Comparison of ENCODE assay signal across 8 mouse cellular contexts in the genomic region with DNA sequence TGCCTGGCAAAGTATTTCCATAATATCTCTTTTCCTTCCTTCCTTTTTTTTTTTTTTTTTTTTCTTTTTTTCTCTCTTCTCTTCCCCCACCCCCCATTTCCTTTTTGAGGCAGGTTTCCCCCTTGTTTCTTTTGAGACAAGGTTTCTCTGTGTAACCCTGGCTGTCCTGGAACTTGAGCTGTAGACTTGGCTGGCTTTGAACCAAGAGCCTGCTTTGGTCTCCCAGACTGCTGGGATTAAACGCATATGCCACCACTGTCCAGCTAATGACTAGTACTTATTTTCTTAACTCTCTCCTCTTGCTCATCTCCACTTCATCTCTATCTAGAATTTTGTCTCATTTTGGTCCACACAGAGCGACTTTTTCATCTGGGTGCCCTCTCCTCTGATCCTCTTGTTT. TPM values are rescaled to one million over a fixed set of nuclear protein-coding genes. Genes with fewer than 3 reads are reported as not detected.
DNase-seq lines count a peak whose midpoint lies in the region; ATAC-seq and TF ChIP-seq lines count a peak whose summit lies in the region.

No protein-coding gene starts in this region.

- no peak for DNase-seq in kidney, postnatal 0 days (ENCODE audit: low spot score)
- no peak for DNase-seq in kidney, postnatal 10 days
- DNase-seq in cerebellum, postnatal 10 days = no peak
- DNase-seq in gastrocnemius, postnatal 25 days = no peak
- no peak for DNase-seq in cerebellum, postnatal 36 days

- peak overlapping the region; percentile 80 for H3K4me2 ChIP-seq in kidney, postnatal 0 days (ENCODE audit: low read length)
- peak overlapping the region; percentile 71 for H3K4me2 ChIP-seq in hindbrain, embryonic 16.5 days (ENCODE audit: low read length)
- H3K4me2 ChIP-seq in midbrain, embryonic 16.5 days (ENCODE audit: low read length) = peak overlapping the region; percentile 57

- H3K9ac ChIP-seq in kidney, postnatal 0 days (ENCODE audit: low read depth, low read length) = peak overlapping the region; percentile 99
- H3K9ac ChIP-seq in hindbrain, embryonic 16.5 days (ENCODE audit: low read depth, low read length) = peak overlapping the region; percentile 97
- H3K9ac ChIP-seq in midbrain, embryonic 16.5 days (ENCODE audit: low read depth, low read length) = peak overlapping the region; percentile 98

- H3K27me3 ChIP-seq in kidney, postnatal 0 days (ENCODE audit: insufficient read depth, low read length) = no peaks in the 10 kb centered on the region
- no peaks in the 10 kb centered on the region for H3K27me3 ChIP-seq in hindbrain, embryonic 16.5 days (replicated peaks; ENCODE audit: control insufficient read depth, insufficient read depth, low read length)
- H3K27me3 ChIP-seq in midbrain, embryonic 16.5 days (ENCODE audit: control insufficient read depth, insufficient read depth, low read depth, low read length) = no peaks in the 10 kb centered on the region

- no peak for TF ChIP-seq CTCF in kidney, postnatal 0 days (IDR thresholded peaks at IDR 0.05; ENCODE audit: low read depth)

- WGBS in kidney, postnatal 0 days = 51% methylated on average over 2 of the region's 2 CpGs
- WGBS in hindbrain, embryonic 16.5 days = 74% methylated on average over 2 of the region's 2 CpGs
- 74% methylated on average over 2 of the region's 2 CpGs for WGBS in midbrain, embryonic 16.5 days

- peak overlapping the region; percentile 96 for H3K4me3 ChIP-seq in kidney, postnatal 0 days (replicated peaks; ENCODE audit: low read depth, low read length)
- peak overlapping the region; percentile 86 for H3K4me3 ChIP-seq in brown adipose tissue, adult 24 weeks (ENCODE audit: insufficient read depth, low read depth, low read length)
- peak overlapping the region; percentile 89 for H3K4me3 ChIP-seq in hindbrain, embryonic 16.5 days (ENCODE audit: low read length)
- H3K4me3 ChIP-seq in midbrain, embryonic 16.5 days (ENCODE audit: low read depth, low read length) = peak overlapping the region; percentile 92

- H3K9me3 ChIP-seq in kidney, postnatal 0 days (replicated peaks; ENCODE audit: low read length) = no peaks in the 10 kb centered on the region
- H3K9me3 ChIP-seq in hindbrain, embryonic 16.5 days (ENCODE audit: control insufficient read depth, low read length) = no peaks in the 10 kb centered on the region
- no peaks in the 10 kb centered on the region for H3K9me3 ChIP-seq in midbrain, embryonic 16.5 days (replicated peaks; ENCODE audit: control insufficient read depth, low read length, poor library complexity, severe bottlenecking)

- no peak overlapping the region for H3K27ac ChIP-seq in kidney, postnatal 0 days
- H3K27ac ChIP-seq in brown adipose tissue, adult 24 weeks (replicated peaks; ENCODE audit: low read depth, low read length) = no peak overlapping the region
- no peak overlapping the region for H3K27ac ChIP-seq in hindbrain, embryonic 16.5 days (ENCODE audit: low read depth, low read length)
- H3K27ac ChIP-seq in midbrain, embryonic 16.5 days (ENCODE audit: low read length) = no peak overlapping the region

- ATAC-seq in kidney, postnatal 0 days (replicated peaks; ENCODE audit: low FRiP score, low read depth) = no peak
- no peak for ATAC-seq in hindbrain, embryonic 16.5 days
- ATAC-seq in midbrain, embryonic 16.5 days = no peak

- H3K4me1 ChIP-seq in kidney, postnatal 0 days (replicated peaks; ENCODE audit: insufficient read depth, low read length) = peaks cover 9% of the 10 kb centered on the region; the same call in 1 of the 2 replicates
- 0 out of 2 replicates have a peak, but pooled peaks cover 2% of the 10 kb centered on the region for H3K4me1 ChIP-seq in brown adipose tissue, adult 24 weeks (ENCODE audit: control insufficient read depth, insufficient read depth, insufficient read length, low read length)
- peaks cover 22% of the 10 kb centered on the region for H3K4me1 ChIP-seq in hindbrain, embryonic 16.5 days (ENCODE audit: control insufficient read depth, insufficient read depth, low read depth, low read length)
- peaks cover 28% of the 10 kb centered on the region for H3K4me1 ChIP-seq in midbrain, embryonic 16.5 days (ENCODE audit: control insufficient read depth, insufficient read depth, low read length)

- H3K36me3 ChIP-seq in kidney, postnatal 0 days (ENCODE audit: insufficient read depth, low read length) = peaks cover 44% of the 10 kb centered on the region
- peaks cover 25% of the 10 kb centered on the region for H3K36me3 ChIP-seq in hindbrain, embryonic 16.5 days (ENCODE audit: control insufficient read depth, insufficient read depth, low read length)
- peaks cover 25% of the 10 kb centered on the region for H3K36me3 ChIP-seq in midbrain, embryonic 16.5 days (ENCODE audit: control insufficient read depth, insufficient read depth, low read length)

RNA-seq across cellular contexts. Expression of a gene that starts 1.4 kb away (rescaled TPM):
- polyA plus RNA-seq in kidney, postnatal 0 days (2015; fragmentation: Nextera tagmentation; extraction: Ambion mirVana) = 103 and 116 TPM in 2 replicates
- polyA plus RNA-seq in brown adipose tissue, adult 24 weeks (2012; ENCODE audit: insufficient read depth, insufficient read length, missing spikeins) = 28.2 and 30.6 TPM in 2 replicates
- 91.3 and 103 TPM in 2 replicates for polyA plus RNA-seq in hindbrain, embryonic 16.5 days (2015; fragmentation: Nextera tagmentation; extraction: Ambion mirVana)
- polyA plus RNA-seq in midbrain, embryonic 16.5 days (2015; fragmentation: Nextera tagmentation; extraction: Ambion mirVana) = 108 and 121 TPM in 2 replicates
- total RNA-seq in gastrocnemius, postnatal 25 days (2021) = 10 to 100 TPM; 19.5 to 21.9 TPM

RNA-seq across cellular contexts. Expression of a gene that starts 10.6 kb away (rescaled TPM):
- 19.9 and 22.3 TPM in 2 replicates for polyA plus RNA-seq in kidney, postnatal 0 days (2015; fragmentation: Nextera tagmentation; extraction: Ambion mirVana)
- polyA plus RNA-seq in brown adipose tissue, adult 24 weeks (2012; ENCODE audit: insufficient read depth, insufficient read length, missing spikeins) = 6.9 and 7.5 TPM in 2 replicates
- polyA plus RNA-seq in hindbrain, embryonic 16.5 days (2015; fragmentation: Nextera tagmentation; extraction: Ambion mirVana) = 23.9 and 26.3 TPM in 2 replicates
- polyA plus RNA-seq in midbrain, embryonic 16.5 days (2015; fragmentation: Nextera tagmentation; extraction: Ambion mirVana) = 25.6 and 26.2 TPM in 2 replicates
- 1 to 10 TPM; 5.7 to 7.2 TPM for total RNA-seq in gastrocnemius, postnatal 25 days (2021)

RNA-seq across cellular contexts. Expression of a gene that starts 13.7 kb away (rescaled TPM):
- 25.5 and 26.2 TPM in 2 replicates for polyA plus RNA-seq in kidney, postnatal 0 days (2015; fragmentation: Nextera tagmentation; extraction: Ambion mirVana)
- polyA plus RNA-seq in brown adipose tissue, adult 24 weeks (2012; ENCODE audit: insufficient read depth, insufficient read length, missing spikeins) = 11.6 and 12.9 TPM in 2 replicates
- 10.3 and 11.3 TPM in 2 replicates for polyA plus RNA-seq in hindbrain, embryonic 16.5 days (2015; fragmentation: Nextera tagmentation; extraction: Ambion mirVana)
- polyA plus RNA-seq in midbrain, embryonic 16.5 days (2015; fragmentation: Nextera tagmentation; extraction: Ambion mirVana) = 8.6 and 9.1 TPM in 2 replicates
- total RNA-seq in gastrocnemius, postnatal 25 days (2021) = 1 to 10 TPM; 6.0 to 7.2 TPM

RNA-seq across cellular contexts. Expression of a gene that starts 13.9 kb away (rescaled TPM):
- 5.7 and 6.0 TPM in 2 replicates for polyA plus RNA-seq in kidney, postnatal 0 days (2015; fragmentation: Nextera tagmentation; extraction: Ambion mirVana)
- polyA plus RNA-seq in brown adipose tissue, adult 24 weeks (2012; ENCODE audit: insufficient read depth, insufficient read length, missing spikeins) = 4.5 and 11.4 TPM in 2 replicates
- 2.9 and 3.0 TPM in 2 replicates for polyA plus RNA-seq in hindbrain, embryonic 16.5 days (2015; fragmentation: Nextera tagmentation; extraction: Ambion mirVana)
- 1.4 and 2.2 TPM in 2 replicates for polyA plus RNA-seq in midbrain, embryonic 16.5 days (2015; fragmentation: Nextera tagmentation; extraction: Ambion mirVana)
- 10 to 100 TPM in 1 of 2 experiments, 1 to 10 TPM in 1; 6.7 to 18.4 TPM for total RNA-seq in gastrocnemius, postnatal 25 days (2021)

RNA-seq across cellular contexts. Expression of a gene that starts 22.9 kb away (rescaled TPM):
- 44.0 and 45.1 TPM in 2 replicates for polyA plus RNA-seq in kidney, postnatal 0 days (2015; fragmentation: Nextera tagmentation; extraction: Ambion mirVana)
- polyA plus RNA-seq in brown adipose tissue, adult 24 weeks (2012; ENCODE audit: insufficient read depth, insufficient read length, missing spikeins) = 30.2 and 30.8 TPM in 2 replicates
- 98.3 and 99.5 TPM in 2 replicates for polyA plus RNA-seq in hindbrain, embryonic 16.5 days (2015; fragmentation: Nextera tagmentation; extraction: Ambion mirVana)
- 87.8 and 95.7 TPM in 2 replicates for polyA plus RNA-seq in midbrain, embryonic 16.5 days (2015; fragmentation: Nextera tagmentation; extraction: Ambion mirVana)
- total RNA-seq in gastrocnemius, postnatal 25 days (2021) = 10 to 100 TPM; 27.2 to 28.3 TPM
